Mouse (Mus musculus): ENCODE data around the gene Rap1gds1. TPM values are rescaled to one million over a fixed set of nuclear protein-coding genes. Genes with fewer than 3 reads are reported as not detected.
A peak's percentile ranks its signal among the peaks of the same experiment; 100 is the strongest.

Rap1gds1 gene
- total RNA-seq (2021), result 10 to 100 TPM; 33.7 to 41.3 TPM
- long read RNA-seq, experiment 1, transcript Rap1gds1-202 (15 exons, 3,669 nt), result major isoform, 13 of 33 reads
- long read RNA-seq, experiment 1, transcript Rap1gds1-205 (15 exons, 3,598 nt), result minor isoform, 5 of 33 reads
- long read RNA-seq, experiment 1, partial matches to known transcripts, result 5 of 33 reads
- long read RNA-seq, experiment 1, other reads (novel, unspliced or antisense), result 7 of 33 reads
- long read RNA-seq, experiment 2, transcript Rap1gds1-202 (15 exons, 3,669 nt), result major isoform, 16 of 36 reads
- long read RNA-seq, experiment 2, transcript Rap1gds1-201 (14 exons, 3,383 nt), result minor isoform, 9 of 36 reads
- long read RNA-seq, experiment 2, partial matches to known transcripts, result 1 of 36 reads
- long read RNA-seq, experiment 2, other reads (novel, unspliced or antisense), result 5 of 36 reads

DNA sequence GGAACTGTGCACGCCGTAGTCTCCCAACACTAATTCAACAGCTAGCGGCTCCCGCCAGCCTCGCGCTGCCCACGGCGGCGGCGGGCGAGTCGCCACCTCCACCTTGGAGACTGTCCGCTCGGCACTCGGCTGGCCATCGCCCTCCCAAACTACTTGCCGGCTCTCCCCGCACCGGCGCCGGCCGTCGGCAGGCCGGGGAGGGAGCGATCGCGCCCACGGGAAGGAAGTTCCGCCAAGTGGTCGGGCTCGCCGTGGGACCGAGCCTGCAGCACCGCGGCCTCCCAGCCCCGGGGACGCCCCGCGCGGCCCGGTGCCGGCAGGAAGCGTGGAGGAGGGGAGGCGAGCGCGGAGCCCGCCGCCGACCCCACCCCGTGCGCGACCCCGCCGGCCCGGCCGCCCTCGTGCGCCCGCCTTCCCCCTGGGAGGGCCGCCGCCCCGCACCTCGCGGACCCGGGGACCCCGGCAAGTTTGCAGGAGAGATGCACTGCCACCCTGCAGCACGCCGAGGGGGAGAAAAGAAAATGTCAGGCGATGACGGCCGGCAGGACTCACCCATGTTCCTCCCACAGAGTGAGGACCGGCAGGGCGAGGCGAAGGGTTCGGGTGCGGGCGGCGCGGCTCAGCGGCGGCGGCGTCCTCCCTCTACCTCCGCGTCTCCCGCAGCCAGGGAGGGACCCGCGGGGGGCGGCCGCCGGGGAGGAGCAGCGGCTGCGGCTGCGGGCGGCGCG is at the start of gene Rap1gds1:
Rap1gds1 (minus strand) TSS at position 718 of the 728 bp plus-strand sequence.
- peak; percentile 46 to 65 for DNase-seq (ENCODE audit: low spot score in 2 of 2)

DNA sequence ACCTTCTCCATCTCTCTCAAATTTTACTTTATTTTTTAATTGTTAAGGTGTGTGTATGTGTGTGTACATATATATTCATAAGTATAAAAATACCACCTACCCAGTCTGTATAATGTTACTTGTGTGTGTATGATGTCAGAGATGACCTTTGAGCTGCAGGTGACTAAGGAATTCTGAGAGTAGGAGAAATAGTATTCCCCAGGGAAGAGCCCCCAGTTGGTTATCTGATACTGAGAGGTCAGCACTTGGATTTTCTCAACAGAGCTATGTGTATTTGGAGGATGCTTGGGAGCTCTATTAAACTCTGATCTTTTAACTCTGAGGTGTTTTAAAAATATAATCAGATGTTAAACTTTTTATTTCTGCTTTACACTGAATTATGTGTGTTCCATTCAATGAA is 43.4 kb upstream of the Rap1gds1 start:
- no peak for DNase-seq (ENCODE audit: low spot score in 2 of 2)

GRCm38 (mm10) chr3:139116733-139117337 is 41.8 kb upstream of the Rap1gds1 start:
- DNase-seq (ENCODE audit: low spot score in 2 of 2), result no peak

DNA sequence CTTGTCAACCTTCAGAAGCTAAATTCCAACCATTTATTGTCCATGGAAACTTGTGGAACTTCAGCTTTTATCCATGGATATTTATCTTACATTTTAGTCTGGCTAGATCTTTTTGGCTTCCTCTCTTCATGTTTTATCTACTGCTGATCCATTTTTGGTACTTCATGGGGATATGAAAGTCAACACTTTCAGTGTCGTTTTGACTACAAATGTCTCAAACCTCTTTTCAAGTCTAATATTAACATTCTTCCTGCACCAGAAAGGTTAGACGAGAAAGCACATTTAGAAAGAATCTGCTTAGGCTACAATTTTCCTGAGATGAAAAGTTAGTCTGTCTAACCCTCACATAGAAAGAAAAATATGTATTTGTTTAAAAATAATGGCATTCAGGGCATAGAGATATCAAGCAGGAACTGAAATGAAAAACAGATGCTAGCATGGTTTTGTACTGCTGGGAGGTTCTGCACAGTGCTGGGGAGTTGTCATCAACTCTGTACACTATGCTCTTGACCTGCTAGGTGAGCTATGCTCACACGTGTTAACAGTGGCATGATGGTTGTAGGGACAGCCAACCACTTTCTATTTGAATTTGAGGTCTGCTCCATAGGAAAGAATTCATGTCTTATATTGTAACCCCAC is 37.5 kb upstream of the Rap1gds1 start:
- DNase-seq (ENCODE audit: low spot score in 2 of 2), result no peak

GRCm38 (mm10) chr3:139111877-139112276 is 36.9 kb upstream of the Rap1gds1 start:
- no peak for DNase-seq (ENCODE audit: low spot score in 2 of 2)

- no peak for DNase-seq (ENCODE audit: low spot score in 2 of 2)
These were observed 33.2 kb upstream of the Rap1gds1 start for GRCm38 (mm10) chr3:139108176-139108575.

DNA sequence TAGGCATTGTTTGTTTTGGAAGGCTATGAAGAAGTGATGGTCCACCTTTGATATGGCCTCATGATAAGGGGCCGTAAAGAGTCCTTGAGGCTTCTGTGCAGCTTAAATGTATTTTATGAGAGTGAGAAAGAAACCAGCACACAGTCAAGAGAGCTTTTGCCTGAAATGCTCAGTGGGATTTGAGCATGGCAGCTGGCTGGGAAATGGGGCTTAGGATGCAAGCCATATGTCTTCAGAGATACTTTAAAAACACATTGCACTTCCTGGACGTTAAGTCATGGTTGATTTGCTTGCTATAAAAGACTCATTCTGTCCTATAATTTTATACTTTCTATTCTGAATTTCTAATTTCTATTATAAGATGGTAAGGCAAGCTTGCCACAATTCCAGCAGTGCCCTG is 28.9 kb upstream of the Rap1gds1 start:
- no peak for DNase-seq (ENCODE audit: low spot score in 2 of 2)

DNA sequence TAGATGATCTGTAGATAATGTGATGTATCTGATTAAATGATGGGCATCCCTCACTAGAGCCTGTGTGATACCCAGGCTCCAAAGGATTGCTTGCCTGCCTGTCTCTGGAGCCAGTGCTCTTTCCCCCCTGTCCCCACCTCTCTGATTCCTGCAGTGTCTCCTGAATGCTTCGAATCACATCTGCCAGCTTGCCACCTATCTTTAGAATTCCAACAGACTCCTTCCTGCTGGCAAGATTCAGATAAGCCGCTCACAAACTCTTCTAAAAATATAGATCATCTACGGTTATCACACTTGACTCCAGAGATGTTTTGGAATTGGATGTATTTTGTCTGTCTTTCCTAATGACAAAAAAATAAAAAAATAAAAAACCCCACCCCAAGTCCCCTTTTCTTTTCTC is 28.3 kb upstream of the Rap1gds1 start:
- DNase-seq (ENCODE audit: low spot score in 2 of 2), result no peak

DNA sequence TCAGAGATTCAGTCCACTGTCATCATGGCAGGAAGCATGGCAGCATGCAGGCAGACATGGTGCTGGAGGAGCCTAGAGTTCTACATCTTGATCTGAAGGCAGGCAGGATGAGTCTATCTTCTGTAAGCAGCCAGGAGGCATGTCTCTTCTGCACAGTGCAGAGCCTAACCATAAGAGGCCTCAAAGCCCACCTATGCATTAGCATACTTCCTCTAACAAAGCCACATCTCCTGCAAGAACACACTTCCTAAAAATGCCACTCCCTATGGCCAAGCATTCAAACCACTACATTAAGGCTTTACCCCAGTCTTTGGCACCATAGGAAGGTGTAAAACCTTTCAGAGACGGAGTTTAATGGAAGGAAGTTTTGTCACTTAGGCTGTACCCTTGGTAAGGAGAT is 26.9 kb upstream of the Rap1gds1 start:
- DNase-seq (ENCODE audit: low spot score in 2 of 2), result no peak

DNA sequence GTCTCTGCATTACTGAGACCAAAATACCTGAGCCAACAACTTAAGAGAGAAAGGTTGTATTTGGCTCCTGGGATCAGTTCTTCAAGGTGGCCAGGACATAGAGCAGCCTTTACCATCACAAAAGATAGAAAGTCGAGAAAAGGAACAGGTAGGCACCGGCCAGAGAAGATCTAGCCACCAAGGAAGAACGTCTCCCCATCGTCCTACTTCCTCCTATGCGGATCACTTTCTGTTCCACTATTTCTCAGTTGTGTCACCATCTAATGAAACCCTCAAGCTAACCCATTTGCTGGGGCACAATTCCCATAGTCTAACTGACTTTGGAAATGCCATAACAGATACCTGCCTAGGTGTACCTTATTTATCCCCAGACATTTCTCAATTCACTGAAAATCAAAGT is 24.3 kb upstream of the Rap1gds1 start:
- DNase-seq (ENCODE audit: low spot score in 2 of 2), result no peak

DNA sequence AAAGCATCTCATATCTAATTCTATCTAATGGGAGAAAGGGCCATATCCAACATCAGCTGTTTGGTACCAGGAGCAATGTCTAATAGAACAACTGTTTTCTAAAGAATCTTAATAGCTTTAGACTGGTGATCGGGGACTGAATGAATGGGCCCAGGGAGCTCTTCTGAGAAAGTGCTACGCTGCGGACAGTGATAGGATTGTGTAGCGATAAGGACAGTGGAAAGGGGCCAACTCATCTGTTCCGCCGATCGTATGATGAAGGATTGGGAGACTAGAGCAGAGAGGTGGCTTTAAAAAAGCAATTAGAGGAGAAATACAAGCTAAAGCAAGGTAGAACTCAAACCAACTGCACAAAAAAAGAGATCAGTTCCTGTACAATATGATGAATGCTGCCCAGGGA is 20.9 kb upstream of the Rap1gds1 start:
- DNase-seq (ENCODE audit: low spot score in 2 of 2), result no peak

- DNase-seq (ENCODE audit: low spot score in 2 of 2), result no peak
These were observed 13.5 kb upstream of the Rap1gds1 start for GRCm38 (mm10) chr3:139088526-139088925.

- DNase-seq (ENCODE audit: low spot score in 2 of 2), result no peak
These were observed 9.0 kb upstream of the Rap1gds1 start for GRCm38 (mm10) chr3:139083778-139084539.

- no peak for DNase-seq (ENCODE audit: low spot score in 2 of 2)
These were observed 4.8 kb upstream of the Rap1gds1 start for GRCm38 (mm10) chr3:139079831-139080230.

DNA sequence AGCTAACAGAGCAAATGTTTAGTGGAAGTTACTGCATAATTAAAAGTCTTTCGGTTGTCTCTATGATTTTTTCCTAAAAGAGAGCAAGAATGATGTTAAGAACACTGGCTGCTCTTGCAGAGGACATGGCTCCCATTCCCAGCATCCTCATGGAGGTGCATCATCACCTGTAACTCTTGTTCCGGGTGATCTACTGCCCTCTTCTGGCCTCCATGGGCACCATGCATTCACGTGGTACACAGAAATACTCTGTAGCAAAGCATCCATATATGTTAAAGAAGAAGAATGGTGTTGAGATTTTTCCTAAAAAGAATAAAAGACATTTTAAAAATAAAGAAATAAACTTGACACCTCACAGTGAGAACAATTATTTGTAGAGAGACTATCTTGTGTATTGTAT is 3.0 kb upstream of the Rap1gds1 start:
- DNase-seq (ENCODE audit: low spot score in 2 of 2), result no peak

- no peak for DNase-seq (ENCODE audit: low spot score in 2 of 2)
These were observed 1.1 kb upstream of the Rap1gds1 start for GRCm38 (mm10) chr3:139076059-139076455.

GRCm38 (mm10) chr3:139075333-139076058 is 495 bp upstream of the Rap1gds1 start:
- DNase-seq (ENCODE audit: low spot score in 2 of 2), result peak; percentile 86 to 87

DNA sequence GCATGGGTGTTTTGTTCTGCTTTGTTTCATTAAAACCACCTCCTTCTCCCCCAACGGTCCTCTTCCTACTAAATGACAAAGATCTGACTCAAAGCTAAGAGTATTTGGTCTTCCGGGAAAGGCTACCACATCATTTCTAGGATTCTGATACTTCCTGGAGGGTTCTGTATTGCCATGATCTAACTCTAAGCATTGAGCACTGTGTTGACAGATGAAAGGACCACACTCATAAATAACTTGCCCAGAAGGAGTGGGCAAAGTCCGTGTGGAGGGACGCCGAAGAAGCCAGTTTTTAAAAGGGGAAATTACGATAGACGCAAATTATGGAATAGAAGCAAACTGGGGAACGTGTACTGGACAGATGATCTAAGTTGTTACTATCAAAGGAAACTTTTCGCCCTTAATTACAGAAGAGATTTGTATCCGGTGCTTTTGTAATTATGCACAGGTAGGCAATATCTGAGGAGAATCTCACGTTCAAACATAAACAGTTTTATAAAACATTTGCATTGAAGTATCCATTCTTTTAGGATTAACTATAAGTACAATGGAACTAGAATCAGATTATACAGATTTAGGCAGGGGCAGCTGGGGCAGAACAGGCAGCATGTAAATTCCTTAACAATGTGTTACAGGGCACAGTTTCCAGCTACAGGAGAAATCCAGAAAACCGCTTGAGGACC is 1.1 kb downstream of the Rap1gds1 start:
- no peak for DNase-seq (ENCODE audit: low spot score in 2 of 2)

GRCm38 (mm10) chr3:139069539-139069938 is 5.5 kb downstream of the Rap1gds1 start:
- no peak for DNase-seq (ENCODE audit: low spot score in 2 of 2)

GRCm38 (mm10) chr3:139064076-139064475 is 10.9 kb downstream of the Rap1gds1 start:
- no peak for DNase-seq (ENCODE audit: low spot score in 2 of 2)

Data from gastrocnemius, postnatal 4 days (tissue).